Mouse (Mus musculus): ENCODE data around the gene Lhcgr.
"Not testable (repeated sequence)": the region's sequence is repeated elsewhere in the genome, so short reads cannot be mapped to it uniquely, and the experiment has no call there.

Gene Lhcgr

GRCm38 (mm10) chr17:88791440-88792152 lies at the start of gene Lhcgr:
Gene Lhcgr, minus strand, starts transcription at chr17:88791990.
- peak; percentile 2 for DNase-seq (ENCODE audit: low spot score)

GRCm38 (mm10) chr17:88817601-88818000 lies 25.8 kb upstream of the Lhcgr start:
- no peak for DNase-seq (ENCODE audit: low spot score)

GRCm38 (mm10) chr17:88812943-88813342 lies 21.2 kb upstream of the Lhcgr start:
- not testable (repeated sequence) for DNase-seq (ENCODE audit: low spot score)

GRCm38 (mm10) chr17:88810807-88811206 lies 19.0 kb upstream of the Lhcgr start:
- no peak for DNase-seq (ENCODE audit: low spot score)

- DNase-seq (ENCODE audit: low spot score), result no peak
Observed at GRCm38 (mm10) chr17:88806421-88806820, 14.6 kb upstream of the Lhcgr start.

- DNase-seq (ENCODE audit: low spot score), result no peak
Observed at GRCm38 (mm10) chr17:88803441-88803840, 11.7 kb upstream of the Lhcgr start.

- no peak for DNase-seq (ENCODE audit: low spot score)
Observed at GRCm38 (mm10) chr17:88790680-88791079, 1.1 kb downstream of the Lhcgr start.

GRCm38 (mm10) chr17:88788392-88788791 lies 3.4 kb downstream of the Lhcgr start:
- DNase-seq (ENCODE audit: low spot score), result no peak

- no peak for DNase-seq (ENCODE audit: low spot score)
Observed at GRCm38 (mm10) chr17:88786881-88787280, 4.9 kb downstream of the Lhcgr start.

- no peak for DNase-seq (ENCODE audit: low spot score)
Observed at GRCm38 (mm10) chr17:88786385-88786784, 5.4 kb downstream of the Lhcgr start.

- DNase-seq (ENCODE audit: low spot score), result no peak
Observed at GRCm38 (mm10) chr17:88779148-88779547, 12.6 kb downstream of the Lhcgr start.

GRCm38 (mm10) chr17:88774103-88774526 lies 17.7 kb downstream of the Lhcgr start:
- DNase-seq (ENCODE audit: low spot score), result no peak

- no peak for DNase-seq (ENCODE audit: low spot score)
Observed at GRCm38 (mm10) chr17:88770081-88770480, 21.7 kb downstream of the Lhcgr start.

- no peak for DNase-seq (ENCODE audit: low spot score)
Observed at GRCm38 (mm10) chr17:88769283-88769859, 22.4 kb downstream of the Lhcgr start.

GRCm38 (mm10) chr17:88766857-88767256 lies 24.9 kb downstream of the Lhcgr start:
- no peak for DNase-seq (ENCODE audit: low spot score)

- DNase-seq (ENCODE audit: low spot score), result no peak
Observed at GRCm38 (mm10) chr17:88764136-88764485, 27.7 kb downstream of the Lhcgr start.

- DNase-seq (ENCODE audit: low spot score), result no peak
Observed at GRCm38 (mm10) chr17:88763396-88764135, 28.2 kb downstream of the Lhcgr start.

- DNase-seq (ENCODE audit: low spot score), result no peak
Observed at GRCm38 (mm10) chr17:88758003-88758437, 33.8 kb downstream of the Lhcgr start.

GRCm38 (mm10) chr17:88755776-88756175 lies 36.0 kb downstream of the Lhcgr start:
- DNase-seq (ENCODE audit: low spot score), result no peak

GRCm38 (mm10) chr17:88753472-88753857 lies 38.3 kb downstream of the Lhcgr start:
- no peak for DNase-seq (ENCODE audit: low spot score)

- peak; percentile 10 for DNase-seq (ENCODE audit: low spot score)
Observed at GRCm38 (mm10) chr17:88752827-88753471, 38.8 kb downstream of the Lhcgr start.

- DNase-seq (ENCODE audit: low spot score), result no peak
Observed at GRCm38 (mm10) chr17:88749646-88750045, 42.1 kb downstream of the Lhcgr start.

- no peak for DNase-seq (ENCODE audit: low spot score)
Observed at GRCm38 (mm10) chr17:88706231-88706649, 85.5 kb downstream of the Lhcgr start.

Data from urinary bladder, postnatal 25 days (tissue).